In the genomic region with DNA sequence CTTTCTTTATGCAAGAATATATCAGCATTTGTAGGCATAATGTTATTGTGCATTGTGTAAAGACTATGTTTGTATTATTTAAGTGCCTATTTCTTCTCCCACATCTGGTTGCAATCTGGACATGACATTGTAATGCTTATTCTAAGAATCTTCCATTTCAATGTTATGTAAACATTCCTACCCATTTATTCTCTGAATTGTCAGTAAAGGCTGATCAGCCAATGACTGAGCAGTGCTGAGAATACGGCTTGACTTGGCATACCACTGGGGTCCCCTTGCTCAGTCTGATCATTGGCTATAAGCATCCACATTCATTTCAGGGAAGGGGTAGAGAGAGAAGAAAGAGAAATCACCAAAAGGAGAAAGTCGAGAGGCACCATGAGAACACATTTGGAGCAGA, we compare ENCODE assay signal across 26 mouse cellular contexts.
"Had no signal": no experiment of that assay in that cellular context is flagged by ENCODE, and none has a peak within 500 bp of the region (broad histone marks: within the 10 kb centered on the region; RNA-seq: fewer than 3 reads in every experiment).

No protein-coding gene starts in this region.

- H3K27me3 ChIP-seq: heart, embryonic 13.5 days; heart, embryonic 15.5 days; hindbrain, embryonic 12.5 days; kidney, embryonic 15.5 days; limb, embryonic 13.5 days; limb, embryonic 15.5 days; liver, embryonic 12.5 days had no signal

- H3K9ac ChIP-seq: heart, embryonic 13.5 days; heart, embryonic 15.5 days; hindbrain, embryonic 12.5 days; hindbrain, embryonic 14.5 days; kidney, embryonic 15.5 days; limb, embryonic 13.5 days; limb, embryonic 15.5 days; liver, embryonic 12.5 days; liver, embryonic 14.5 days had no signal

- H3K27ac ChIP-seq: heart, adult 2 months; heart, embryonic 13.5 days; heart, embryonic 15.5 days; hindbrain, embryonic 12.5 days; hindbrain, embryonic 14.5 days; kidney, embryonic 15.5 days; kidney, postnatal 0 days; limb, embryonic 13.5 days; limb, embryonic 15.5 days; liver, embryonic 12.5 days; liver, embryonic 14.5 days had no signal

- H3K4me2 ChIP-seq: heart, embryonic 11.5 days; heart, embryonic 13.5 days; heart, embryonic 15.5 days; hindbrain, embryonic 12.5 days; hindbrain, embryonic 14.5 days; kidney, embryonic 15.5 days; limb, embryonic 13.5 days; limb, embryonic 15.5 days; liver, embryonic 12.5 days had no signal

- H3K4me3 ChIP-seq: heart, adult 2 months; heart, embryonic 13.5 days; heart, embryonic 15.5 days; hindbrain, embryonic 12.5 days; kidney, embryonic 15.5 days; limb, embryonic 13.5 days; limb, embryonic 15.5 days; liver, embryonic 12.5 days had no signal

- H3K4me1 ChIP-seq: heart, embryonic 13.5 days; heart, embryonic 15.5 days; hindbrain, embryonic 12.5 days; kidney, embryonic 15.5 days; limb, embryonic 13.5 days; limb, embryonic 15.5 days; liver, embryonic 12.5 days had no signal

- DNase-seq: gastrocnemius, postnatal 14 days; gastrocnemius, postnatal 36 days; heart, adult 11 months; heart, adult 2 months; heart, postnatal 14 days; heart, postnatal 36 days; kidney, adult 11 months; kidney, adult 2 months; kidney, adult 9 months; kidney, postnatal 14 days; kidney, postnatal 36 days; layer of hippocampus, adult 9-11 months; layer of hippocampus, postnatal 36 days; left cerebral cortex, postnatal 4 days had no signal

- H3K36me3 ChIP-seq: heart, embryonic 13.5 days; heart, embryonic 15.5 days; hindbrain, embryonic 12.5 days; kidney, embryonic 15.5 days; limb, embryonic 13.5 days; limb, embryonic 15.5 days; liver, embryonic 12.5 days had no signal

- ATAC-seq: hindbrain, embryonic 16.5 days; liver, embryonic 12.5 days had no signal

- H3K9me3 ChIP-seq: heart, embryonic 15.5 days; hindbrain, embryonic 12.5 days; kidney, embryonic 15.5 days; limb, embryonic 13.5 days; limb, embryonic 15.5 days; liver, embryonic 12.5 days had no signal
